Mouse (Mus musculus): ENCODE data around the gene Grk2. TPM values are rescaled to one million over a fixed set of nuclear protein-coding genes. Genes with fewer than 3 reads are reported as not detected.

Gene Grk2
- 100 to 1,000 TPM in 1 of 2 experiments, 10 to 100 TPM in 1; 93.7 to 101 TPM for polyA plus RNA-seq (2017; shearing (Covaris generic))

- peak; percentile 15 for ATAC-seq
These were observed at the start of gene Grk2 for GRCm38 (mm10) chr19:4306190-4306577. Grk2 (minus strand) TSS chr19:4306222.

- ATAC-seq, result no peak
These were observed 43.4 kb upstream of the Grk2 start for GRCm38 (mm10) chr19:4349455-4349854.

- no peak for ATAC-seq
These were observed 40.5 kb upstream of the Grk2 start for GRCm38 (mm10) chr19:4346479-4346878.

GRCm38 (mm10) chr19:4338162-4338561, 32.1 kb upstream of the Grk2 start:
- ATAC-seq, result peak; percentile 69

- peak; percentile 85 for ATAC-seq
These were observed 27.8 kb upstream of the Grk2 start for GRCm38 (mm10) chr19:4333791-4334190.

GRCm38 (mm10) chr19:4333100-4333775, 27.2 kb upstream of the Grk2 start:
- no peak for ATAC-seq

GRCm38 (mm10) chr19:4332653-4333052, 26.6 kb upstream of the Grk2 start:
- peak; percentile 66 for ATAC-seq

- ATAC-seq, result no peak
These were observed 25.3 kb upstream of the Grk2 start for GRCm38 (mm10) chr19:4331273-4331672.

- no peak for ATAC-seq
These were observed 24.6 kb upstream of the Grk2 start for GRCm38 (mm10) chr19:4330603-4331002.

GRCm38 (mm10) chr19:4328737-4329304, 22.8 kb upstream of the Grk2 start:
- ATAC-seq, result no peak

GRCm38 (mm10) chr19:4326881-4327280, 20.9 kb upstream of the Grk2 start:
- no peak for ATAC-seq

GRCm38 (mm10) chr19:4326106-4326505, 20.1 kb upstream of the Grk2 start:
- no peak for ATAC-seq

GRCm38 (mm10) chr19:4322134-4322533, 16.1 kb upstream of the Grk2 start:
- no peak for ATAC-seq

GRCm38 (mm10) chr19:4321622-4322021, 15.6 kb upstream of the Grk2 start:
- ATAC-seq, result no peak

- ATAC-seq, result no peak
These were observed 13.2 kb upstream of the Grk2 start for GRCm38 (mm10) chr19:4319272-4319671.

GRCm38 (mm10) chr19:4317181-4317580, 11.2 kb upstream of the Grk2 start:
- no peak for ATAC-seq

GRCm38 (mm10) chr19:4315223-4315944, 9.4 kb upstream of the Grk2 start:
- ATAC-seq, result no peak

GRCm38 (mm10) chr19:4309776-4310185, 3.8 kb upstream of the Grk2 start:
- ATAC-seq, result peak; percentile 35

GRCm38 (mm10) chr19:4309302-4309701, 3.3 kb upstream of the Grk2 start:
- ATAC-seq, result no peak

- ATAC-seq, result peak; percentile 11
These were observed 382 bp downstream of the Grk2 start for GRCm38 (mm10) chr19:4305491-4306189.

GRCm38 (mm10) chr19:4304871-4305321, 1.1 kb downstream of the Grk2 start:
- peak; percentile 45 for ATAC-seq

GRCm38 (mm10) chr19:4304251-4304821, 1.7 kb downstream of the Grk2 start:
- ATAC-seq, result no peak

GRCm38 (mm10) chr19:4303640-4303995, 2.4 kb downstream of the Grk2 start:
- no peak for ATAC-seq
